Mouse (Mus musculus): ENCODE measurements around the gene Dhrs4. TPM values are rescaled to one million over a fixed set of nuclear protein-coding genes. Genes with fewer than 3 reads are reported as not detected.

Gene Dhrs4
- polyA plus RNA-seq, 1 experiment from 2014 or later, result 177 TPM

- H3K4me3 ChIP-seq (ENCODE audit: low read depth, low read length), result no peak overlapping the region
- no peak overlapping the region for H3K27ac ChIP-seq (ENCODE audit: low read depth)
- no peaks in the 10 kb centered on the region for H3K36me3 ChIP-seq (replicated peaks; ENCODE audit: insufficient read depth, low read length)
- 62% methylated on average over 2 of the region's 2 CpGs for WGBS (ENCODE audit: insufficient replicate concordance)
- no peak for ATAC-seq
- peaks cover 7% of the 10 kb centered on the region for H3K4me1 ChIP-seq (ENCODE audit: insufficient read depth)
- H3K4me2 ChIP-seq (ENCODE audit: low read depth, low read length), result no peak overlapping the region
- no peak overlapping the region for H3K9ac ChIP-seq (replicated peaks)
- TF ChIP-seq EP300 (IDR thresholded peaks at IDR 0.05; ENCODE audit: low read depth) (no peak), CTCF (IDR thresholded peaks at IDR 0.05; ENCODE audit: low read depth) (no peak)
- peaks cover 40% of the 10 kb centered on the region for H3K27me3 ChIP-seq (ENCODE audit: insufficient read depth, low read length)
- H3K9me3 ChIP-seq (ENCODE audit: low read length), result no peaks in the 10 kb centered on the region
- no peak for DNase-seq
These were observed 40.3 kb downstream of the Dhrs4 start for GRCm38 (mm10) chr14:55518897-55519296.

GRCm38 (mm10) chr14:55519604-55520003, 41.0 kb downstream of the Dhrs4 start:
- no peaks in the 10 kb centered on the region for H3K9me3 ChIP-seq (ENCODE audit: low read length)
- no peak for DNase-seq
- no peak overlapping the region for H3K27ac ChIP-seq (ENCODE audit: low read depth)
- no peak overlapping the region for H3K4me2 ChIP-seq (ENCODE audit: low read depth, low read length)
- H3K36me3 ChIP-seq (replicated peaks; ENCODE audit: insufficient read depth, low read length), result no peaks in the 10 kb centered on the region
- TF ChIP-seq EP300 (IDR thresholded peaks at IDR 0.05; ENCODE audit: low read depth), result no peak
- 0 out of 2 replicates have a peak, but pooled peaks have one; percentile 5 for TF ChIP-seq CTCF (IDR thresholded peaks at IDR 0.05; ENCODE audit: low read depth)
- 48% methylated on average over 4 of the region's 4 CpGs for WGBS (ENCODE audit: insufficient replicate concordance)
- no peak overlapping the region for H3K9ac ChIP-seq (replicated peaks)
- peaks cover 7% of the 10 kb centered on the region for H3K4me1 ChIP-seq (ENCODE audit: insufficient read depth)
- H3K4me3 ChIP-seq (ENCODE audit: low read depth, low read length), result no peak overlapping the region
- no peak for ATAC-seq
- peaks cover 46% of the 10 kb centered on the region for H3K27me3 ChIP-seq (ENCODE audit: insufficient read depth, low read length)

GRCm38 (mm10) chr14:55520451-55521361, 42.1 kb downstream of the Dhrs4 start:
- Histone ChIP-seq H3K9ac (replicated peaks) (no peak overlapping the region; the same call in 1 of the 2 replicates), H3K4me2 (ENCODE audit: low read depth, low read length) (peak overlapping the region; percentile 69), H3K27ac (ENCODE audit: low read depth) (no peak overlapping the region), H3K27me3 (ENCODE audit: insufficient read depth, low read length) (peaks cover 48% of the 10 kb centered on the region), H3K4me1 (ENCODE audit: insufficient read depth) (peaks cover 7% of the 10 kb centered on the region), H3K9me3 (ENCODE audit: low read length) (no peaks in the 10 kb centered on the region), H3K4me3 (ENCODE audit: low read depth, low read length) (peak overlapping the region; percentile 41), H3K36me3 (replicated peaks; ENCODE audit: insufficient read depth, low read length) (no peaks in the 10 kb centered on the region)
- TF ChIP-seq EP300 (IDR thresholded peaks at IDR 0.05; ENCODE audit: low read depth) (no peak), CTCF (IDR thresholded peaks at IDR 0.05; ENCODE audit: low read depth) (no peak)
- DNase-seq, result no peak
- no peak for ATAC-seq
- WGBS (ENCODE audit: insufficient replicate concordance), result 1% methylated on average over 61 of the region's 61 CpGs

- Histone ChIP-seq H3K4me3 (ENCODE audit: low read depth, low read length) (no peak overlapping the region), H3K9ac (replicated peaks) (no peak overlapping the region), H3K4me2 (ENCODE audit: low read depth, low read length) (no peak overlapping the region), H3K27me3 (ENCODE audit: insufficient read depth, low read length) (peaks cover 44% of the 10 kb centered on the region), H3K36me3 (replicated peaks; ENCODE audit: insufficient read depth, low read length) (no peaks in the 10 kb centered on the region), H3K27ac (ENCODE audit: low read depth) (no peak overlapping the region), H3K9me3 (ENCODE audit: low read length) (no peaks in the 10 kb centered on the region), H3K4me1 (ENCODE audit: insufficient read depth) (peaks cover 7% of the 10 kb centered on the region)
- DNase-seq (no peak), ATAC-seq (no peak)
- 40% methylated on average over 4 of the region's 4 CpGs for WGBS (ENCODE audit: insufficient replicate concordance)
- TF ChIP-seq EP300 (IDR thresholded peaks at IDR 0.05; ENCODE audit: low read depth), result no peak
- no peak for TF ChIP-seq CTCF (IDR thresholded peaks at IDR 0.05; ENCODE audit: low read depth)
These were observed 45.5 kb downstream of the Dhrs4 start for GRCm38 (mm10) chr14:55524062-55524461.

DNA sequence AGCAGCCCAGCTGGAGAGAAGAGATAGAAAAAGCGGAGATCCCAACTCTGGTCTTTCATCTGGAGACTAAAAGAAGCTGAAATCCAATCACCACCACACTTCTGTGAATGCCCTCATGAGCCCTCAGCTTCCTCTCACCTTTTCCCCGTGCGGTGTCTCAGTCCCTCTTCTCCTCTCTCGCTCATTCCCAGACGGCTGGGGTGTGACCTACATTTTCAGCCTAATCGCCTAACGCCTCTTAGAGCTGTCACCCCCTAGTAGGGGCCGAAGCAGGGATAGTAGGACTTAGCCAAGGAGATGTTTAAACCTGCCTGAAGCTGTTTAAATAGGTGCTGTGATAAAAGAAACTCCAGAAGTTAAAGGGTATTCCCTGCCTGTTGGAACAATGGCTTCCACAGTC, 46.2 kb downstream of the Dhrs4 start, which contains the start of gene Nrl:
Gene Nrl, minus strand, starts transcription at position 197 of the 400 bp plus-strand sequence.
- ATAC-seq (no peak), DNase-seq (no peak)
- H3K4me3 ChIP-seq (ENCODE audit: low read depth, low read length), result no peak within 1 kb of the TSS
- peaks cover 42% of the 10 kb centered on the region for H3K27me3 ChIP-seq (ENCODE audit: insufficient read depth, low read length)
- peaks cover 7% of the 10 kb centered on the region for H3K4me1 ChIP-seq (ENCODE audit: insufficient read depth)
- WGBS (ENCODE audit: insufficient replicate concordance), result 24% methylated on average over 8 of the region's 8 CpGs
- H3K4me2 ChIP-seq (ENCODE audit: low read depth, low read length), result no peak within 1 kb of the TSS
- no peak within 1 kb of the TSS for H3K9ac ChIP-seq (replicated peaks)
- H3K27ac ChIP-seq (ENCODE audit: low read depth), result no peak within 1 kb of the TSS
- no peaks in the 10 kb centered on the region for H3K9me3 ChIP-seq (ENCODE audit: low read length)
- TF ChIP-seq CTCF (IDR thresholded peaks at IDR 0.05; ENCODE audit: low read depth) (no peak), EP300 (IDR thresholded peaks at IDR 0.05; ENCODE audit: low read depth) (no peak)
- no peaks in the 10 kb centered on the region for H3K36me3 ChIP-seq (replicated peaks; ENCODE audit: insufficient read depth, low read length)

GRCm38 (mm10) chr14:55526674-55527073, 48.1 kb downstream of the Dhrs4 start:
- ATAC-seq (no peak), DNase-seq (no peak)
- no peaks in the 10 kb centered on the region for H3K9me3 ChIP-seq (ENCODE audit: low read length)
- peaks cover 4% of the 10 kb centered on the region; the same call in 1 of the 2 replicates for H3K4me1 ChIP-seq (ENCODE audit: insufficient read depth)
- H3K4me3 ChIP-seq (ENCODE audit: low read depth, low read length), result no peak overlapping the region
- 65% methylated on average over 2 of the region's 2 CpGs for WGBS (ENCODE audit: insufficient replicate concordance)
- no peak overlapping the region for H3K4me2 ChIP-seq (ENCODE audit: low read depth, low read length)
- H3K36me3 ChIP-seq (replicated peaks; ENCODE audit: insufficient read depth, low read length), result no peaks in the 10 kb centered on the region
- TF ChIP-seq EP300 (IDR thresholded peaks at IDR 0.05; ENCODE audit: low read depth) (no peak), CTCF (IDR thresholded peaks at IDR 0.05; ENCODE audit: low read depth) (no peak)
- H3K27me3 ChIP-seq (ENCODE audit: insufficient read depth, low read length), result peaks cover 25% of the 10 kb centered on the region
- no peak overlapping the region for H3K9ac ChIP-seq (replicated peaks)
- H3K27ac ChIP-seq (ENCODE audit: low read depth), result no peak overlapping the region

Data from liver, postnatal 0 days (tissue).